Mouse (Mus musculus): ENCODE data around the gene Irf2bpl.

DNA sequence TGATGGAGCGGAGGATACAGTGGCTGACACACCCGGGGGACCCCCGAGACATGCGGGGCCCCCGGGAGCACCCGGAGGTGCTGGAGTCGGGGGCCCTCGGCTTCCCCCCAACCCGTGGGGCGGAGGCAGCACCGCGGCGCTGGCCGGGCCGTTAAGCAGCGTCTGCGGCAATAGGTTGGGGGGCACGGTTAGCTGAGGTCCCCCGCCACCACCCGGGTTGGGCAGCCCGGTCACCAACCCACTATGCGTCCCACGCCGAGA is 1.6 kb downstream of the Irf2bpl start:
- TF ChIP-seq CTCF (conservative IDR thresholded peaks at IDR 0.05 in 1 of 2, IDR thresholded peaks at IDR 0.05 in 1 of 2; ENCODE audit: low read depth in 2 of 2, low read length in 2 of 2) (no peak), E2F4 (IDR thresholded peaks at IDR 0.05; ENCODE audit: insufficient replicate concordance, low read depth, low read length) (no peak), POLR2A (IDR thresholded peaks at IDR 0.05; ENCODE audit: low read depth, low read length) (no peak; the same call in 1 of the 2 replicates), USF1 (IDR thresholded peaks at IDR 0.05; ENCODE audit: low read depth, low read length) (no peak), TBP (conservative IDR thresholded peaks at IDR 0.05; ENCODE audit: low read depth, low read length) (no peak), CHD2 (IDR thresholded peaks at IDR 0.05; ENCODE audit: low read length) (no peak), ETS1 (conservative IDR thresholded peaks at IDR 0.05; ENCODE audit: low read depth, low read length) (no peak), JUND (conservative IDR thresholded peaks at IDR 0.05; ENCODE audit: low read depth, low read length) (no peak), EP300 (IDR thresholded peaks at IDR 0.05; ENCODE audit: low read length) (no peak)

All from CH12.LX (cell line).